Mouse (Mus musculus) layer of hippocampus, postnatal 10 days (tissue): ENCODE measurements at regions not wholly inside any gene's neighbourhood (a gene's known extent, or its start where the extent isn't known, plus 50 kb on each side); places are given as distances from the start of the nearest gene placed in this dataset.

ENCODE experiments used
- DNase-seq, 2 experiments: peaks; one replicate each; pipeline ENCODE4 v3.0.0; 2021; ENCODE audit warnings: low spot score in 2 of 2

DNA sequence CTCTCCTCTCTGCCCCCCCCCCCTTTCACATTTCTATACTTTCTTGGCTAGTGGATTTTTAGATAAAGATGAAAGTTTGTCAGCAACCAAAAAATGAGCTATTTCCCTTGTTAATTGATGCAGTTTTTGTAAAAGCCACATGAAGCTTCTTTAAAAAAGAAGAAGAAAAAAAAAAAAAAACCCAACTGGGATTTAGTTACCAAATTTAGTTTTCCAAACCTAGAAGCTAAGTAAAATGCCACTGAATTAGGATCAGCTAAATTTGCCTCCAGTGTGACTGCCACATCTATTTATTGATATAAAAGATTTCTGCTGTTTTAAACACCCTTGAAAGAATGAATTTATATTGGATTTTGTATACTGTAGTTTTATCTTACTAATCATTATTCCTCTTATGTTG lies 1381.5 kb downstream of the Defb40 start:
- DNase-seq, result no peak

DNA sequence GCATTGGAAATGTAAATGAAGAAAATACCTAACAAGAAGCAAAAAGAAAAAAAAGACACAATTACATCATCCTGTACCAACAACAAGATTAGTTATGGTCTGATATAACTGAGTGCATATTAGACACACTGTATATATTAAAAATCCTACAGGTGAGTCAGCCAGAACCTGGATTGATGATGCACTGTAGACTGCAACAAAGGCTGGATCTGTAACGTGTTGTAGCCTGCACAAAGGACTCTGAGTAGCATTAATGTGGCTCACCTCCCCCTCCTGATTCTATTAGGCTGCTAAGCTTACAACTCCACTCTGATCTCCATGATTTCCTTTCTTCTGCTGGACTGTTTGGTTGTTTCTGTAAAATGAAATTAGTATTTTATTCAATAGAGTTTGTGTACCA lies 1383.4 kb downstream of the Defb40 start:
- DNase-seq, result no peak

- no peak for DNase-seq
Measured at GRCm38 (mm10) chr8:17590135-17590534, 1387.9 kb downstream of the Defb40 start.

GRCm38 (mm10) chr8:17588189-17588588 lies 1389.9 kb downstream of the Defb40 start:
- DNase-seq, result no peak

DNA sequence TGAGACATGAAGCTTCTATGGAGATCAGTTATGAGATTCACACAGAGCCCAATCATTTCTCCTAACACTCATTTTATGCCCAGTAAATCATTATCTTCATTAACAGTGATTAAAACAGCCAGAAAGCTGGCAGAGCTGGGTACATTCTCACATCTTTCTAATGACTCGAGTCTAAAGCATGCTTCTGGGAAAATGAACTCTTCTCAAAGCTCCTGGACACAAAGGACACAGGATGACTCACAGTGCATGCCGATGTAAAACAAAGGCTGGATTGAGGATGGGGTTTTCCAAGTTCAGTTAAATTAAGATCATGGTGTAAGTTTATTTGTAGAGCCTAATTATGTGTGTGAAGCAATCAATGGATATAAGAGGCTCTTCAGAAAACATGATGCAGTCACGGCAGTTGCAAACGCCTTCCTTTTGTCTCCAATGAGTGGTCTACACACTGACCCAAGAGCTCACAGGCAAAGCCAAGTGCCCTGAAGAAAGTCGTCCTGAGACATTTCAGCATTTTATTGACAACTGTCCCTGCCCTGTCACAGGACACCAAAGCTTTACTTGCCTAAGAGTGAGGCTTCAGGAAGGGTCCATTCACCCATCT lies 1390.7 kb downstream of the Defb40 start:
- DNase-seq, result no peak
